Mouse (Mus musculus) lung, embryonic 15.5 days (tissue): ENCODE measurements at regions not wholly inside any gene's neighbourhood (a gene's known extent, or its start where the extent isn't known, plus 50 kb on each side); places are given as distances from the start of the nearest gene placed in this dataset.

Experiments
- ATAC-seq: fragments of 200-750 bp; cut with Nextera tagmentation; 2 replicates; pipeline ENCODE4 v1.8.0; 2017; ENCODE audit warnings: moderate number of reproducible peaks, borderline replicate concordance; ENCODE audit not compliant: low FRiP score, low TSS enrichment; ENCODE audit errors: extremely low read depth
- H3K27ac ChIP-seq: fragments of 300-500 bp; sonication (generic); 2 replicates; pipeline ENCODE4 v1.5.1; 2015; ENCODE audit warnings: moderate library complexity, mild to moderate bottlenecking, inconsistent platforms
- H3K27me3 ChIP-seq: fragments of 300-500 bp; sonication (generic); 2 replicates; pipeline ENCODE4 v1.6.1; 2015; ENCODE audit warnings: inconsistent platforms
- H3K36me3 ChIP-seq: fragments of 300-500 bp; sonication (generic); 2 replicates; pipeline ENCODE4 v1.6.1; 2015; ENCODE audit warnings: inconsistent platforms
- H3K4me1 ChIP-seq: fragments of 300-500 bp; sonication (generic); 2 replicates; pipeline ENCODE4 v1.6.1; 2015; ENCODE audit warnings: inconsistent platforms
- H3K4me2 ChIP-seq: fragments of 300-500 bp; sonication (generic); 2 replicates; pipeline ENCODE4 v1.6.1; 2015; ENCODE audit warnings: inconsistent platforms, mild to moderate bottlenecking, moderate library complexity
- H3K4me3 ChIP-seq: fragments of 300-500 bp; sonication (generic); 2 replicates; pipeline ENCODE4 v1.5.1; 2015; ENCODE audit warnings: mild to moderate bottlenecking, inconsistent platforms
- H3K9ac ChIP-seq: fragments of 300-500 bp; sonication (generic); 2 replicates; pipeline ENCODE4 v1.6.1; 2015; ENCODE audit warnings: inconsistent platforms
- H3K9me3 ChIP-seq: fragments of 300-500 bp; sonication (generic); 2 replicates; pipeline ENCODE4 v1.6.1; 2016; ENCODE audit warnings: inconsistent platforms
- WGBS: fragments of 180-500 bp; shearing (Covaris S2); methylation state at CpG from one replicate; pipeline ENCODE4 v1.1.7; 2015; 5-methylcytosine and 5-hydroxymethylcytosine counted together

DNA sequence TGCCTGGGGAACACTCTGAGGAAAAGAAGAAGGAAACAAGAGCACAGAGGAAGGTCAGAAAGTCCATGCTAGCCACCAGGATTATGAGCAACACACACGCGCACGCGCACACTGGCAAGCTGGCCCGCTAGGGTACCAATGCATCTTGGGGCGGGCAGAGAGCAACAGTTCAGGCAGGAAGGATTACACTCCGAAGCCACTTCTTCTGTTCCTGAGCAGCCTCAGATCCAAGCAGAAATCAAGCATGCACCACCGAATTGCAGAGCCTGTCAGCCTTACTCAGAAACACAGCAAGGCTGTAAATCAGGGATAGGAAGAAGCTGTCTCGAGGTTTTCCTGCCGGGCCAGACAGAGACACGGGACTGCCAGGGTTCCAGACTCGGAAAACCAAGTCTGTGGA lies 615.8 kb upstream of the Adam5 start:
- no peak overlapping the region for H3K9ac ChIP-seq
- no peak for ATAC-seq

DNA sequence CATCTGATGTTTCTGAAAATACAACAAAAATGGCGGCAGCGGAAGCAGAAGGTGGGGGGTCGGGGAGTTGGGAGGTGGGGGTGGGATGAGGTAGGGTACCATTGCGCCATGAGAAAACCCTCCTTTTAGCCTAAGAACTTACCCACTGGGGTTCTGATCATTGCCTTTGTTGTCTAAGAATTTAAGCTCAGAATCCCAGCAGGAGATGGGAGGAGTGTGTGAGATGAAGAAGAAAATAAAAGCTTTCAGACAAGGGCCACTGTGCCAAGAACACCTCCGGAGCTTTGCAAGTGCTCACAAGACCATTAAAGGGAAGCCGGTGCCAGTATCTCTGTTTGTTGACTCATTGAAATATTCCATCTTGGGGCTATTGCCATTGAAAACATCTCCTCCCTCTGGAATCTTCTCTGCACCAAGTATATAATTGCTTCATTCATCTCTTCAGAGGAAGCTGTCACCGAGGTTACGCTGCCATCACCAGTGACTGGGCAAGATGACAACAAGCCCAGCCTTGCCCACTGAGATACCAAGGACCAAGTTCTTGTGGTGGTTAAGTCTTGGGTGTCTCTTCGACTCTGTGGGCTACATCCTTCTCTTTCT lies 614.0 kb upstream of the Adam5 start:
- Histone ChIP-seq H3K9ac (no peak overlapping the region), H3K9me3 (no peaks in the 10 kb centered on the region), H3K4me3 (no peak overlapping the region), H3K36me3 (no peaks in the 10 kb centered on the region), H3K27me3 (no peaks in the 10 kb centered on the region), H3K27ac (no peak overlapping the region), H3K4me1 (peaks cover 18% of the 10 kb centered on the region), H3K4me2 (no peak overlapping the region)
- 86% methylated on average over 9 of the region's 9 CpGs for WGBS
- no peak for ATAC-seq

More for the DNA sequence above, 615.8 kb upstream of the Adam5 start:
- H3K27ac ChIP-seq: peak overlapping the region; percentile 55
- WGBS: 49% methylated on average over 12 of the region's 12 CpGs
- no peaks in the 10 kb centered on the region for H3K36me3 ChIP-seq
- no peaks in the 10 kb centered on the region for H3K27me3 ChIP-seq
- no peak overlapping the region for H3K4me3 ChIP-seq
- H3K4me2 ChIP-seq: peak overlapping the region; percentile 43
- peaks cover 18% of the 10 kb centered on the region for H3K4me1 ChIP-seq
- no peaks in the 10 kb centered on the region for H3K9me3 ChIP-seq

DNA sequence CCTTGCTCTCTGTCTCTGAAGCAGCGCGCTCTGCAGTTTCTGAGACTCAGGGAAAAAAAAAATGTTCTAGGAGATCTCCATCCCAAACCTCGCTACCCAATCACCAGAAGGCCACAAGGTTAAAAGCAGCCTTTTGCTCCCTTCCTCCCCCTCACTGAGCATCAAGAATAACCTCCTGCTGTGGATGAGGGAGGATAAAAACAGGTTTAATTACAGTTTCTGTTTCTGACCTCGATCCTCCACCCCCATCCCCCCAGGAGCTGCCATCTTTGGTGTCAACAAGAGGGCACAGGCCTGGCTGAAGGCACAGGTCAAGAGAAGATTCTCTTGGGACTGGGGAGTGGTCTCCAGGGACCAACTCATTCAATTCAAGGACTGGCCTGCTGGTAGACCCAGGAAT lies 613.0 kb upstream of the Adam5 start:
- Histone ChIP-seq H3K36me3 (no peaks in the 10 kb centered on the region), H3K27ac (no peak overlapping the region), H3K4me2 (no peak overlapping the region), H3K9ac (no peak overlapping the region), H3K4me1 (peaks cover 18% of the 10 kb centered on the region), H3K9me3 (no peaks in the 10 kb centered on the region), H3K4me3 (no peak overlapping the region), H3K27me3 (no peaks in the 10 kb centered on the region)
- no peak for ATAC-seq
- 60% methylated on average over 4 of the region's 4 CpGs for WGBS

DNA sequence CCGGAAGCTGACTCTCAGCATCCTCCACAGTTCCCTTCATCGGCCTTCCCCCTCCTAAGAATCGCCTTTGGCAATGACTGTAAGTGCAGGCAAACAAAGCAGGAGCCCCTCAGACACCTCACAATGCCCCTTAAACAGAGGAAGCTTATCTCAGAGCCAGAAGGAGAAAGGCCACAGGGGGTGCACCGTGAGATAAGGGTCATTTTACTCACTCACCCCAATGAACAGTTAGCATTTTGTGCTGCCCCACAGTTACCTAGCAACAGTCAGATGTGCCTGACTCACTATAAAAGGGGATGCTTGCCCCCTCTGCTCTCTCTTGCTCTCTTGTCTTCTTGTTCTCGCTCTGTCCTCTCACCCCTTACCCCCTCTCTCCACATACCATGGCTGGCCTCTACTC lies 606.4 kb upstream of the Adam5 start:
- Histone ChIP-seq H3K4me3 (no peak overlapping the region), H3K27ac (no peak overlapping the region), H3K36me3 (no peaks in the 10 kb centered on the region), H3K4me1 (no peaks in the 10 kb centered on the region), H3K27me3 (no peaks in the 10 kb centered on the region), H3K9me3 (no peaks in the 10 kb centered on the region), H3K4me2 (no peak overlapping the region), H3K9ac (no peak overlapping the region)
- ATAC-seq: no peak
- WGBS: 24% methylated on average over 5 of the region's 5 CpGs

DNA sequence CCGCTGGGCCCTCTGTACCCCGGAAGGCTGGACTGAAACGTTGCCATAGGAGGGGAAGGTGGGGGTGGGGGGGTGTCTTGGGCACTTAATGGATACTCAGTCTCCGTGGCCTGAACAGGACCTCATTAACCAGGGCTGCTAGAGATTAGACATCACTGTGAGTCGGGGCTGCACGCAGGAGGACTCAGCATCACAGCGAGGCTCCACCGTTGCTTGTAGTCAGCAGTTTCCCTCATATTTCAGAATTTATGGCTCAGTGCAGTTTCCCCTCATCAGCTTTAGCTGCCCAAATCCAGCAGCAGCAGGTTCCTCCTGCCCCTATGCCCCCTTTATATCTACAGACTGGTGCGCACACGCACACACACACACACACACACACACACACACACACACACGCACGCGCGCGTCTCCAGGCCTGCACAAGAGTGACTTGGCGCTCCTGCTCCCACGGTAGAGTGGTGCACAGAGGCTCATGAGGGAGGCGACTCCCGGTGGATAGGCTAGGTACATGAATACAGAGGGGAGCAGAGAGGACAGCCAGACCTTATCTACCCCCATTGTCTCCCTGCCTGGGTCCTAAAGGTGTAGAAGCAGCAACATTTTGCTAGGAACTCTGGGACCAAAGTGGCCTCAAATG lies 605.8 kb upstream of the Adam5 start:
- Histone ChIP-seq H3K27ac (no peak overlapping the region), H3K4me3 (no peak overlapping the region), H3K9me3 (no peaks in the 10 kb centered on the region), H3K36me3 (no peaks in the 10 kb centered on the region), H3K4me2 (no peak overlapping the region), H3K27me3 (no peaks in the 10 kb centered on the region), H3K4me1 (no peaks in the 10 kb centered on the region), H3K9ac (no peak overlapping the region)
- 56% methylated on average over 19 of the region's 19 CpGs for WGBS
- 0 out of 2 replicates have a peak, but pooled peaks have one; percentile 42 for ATAC-seq

DNA sequence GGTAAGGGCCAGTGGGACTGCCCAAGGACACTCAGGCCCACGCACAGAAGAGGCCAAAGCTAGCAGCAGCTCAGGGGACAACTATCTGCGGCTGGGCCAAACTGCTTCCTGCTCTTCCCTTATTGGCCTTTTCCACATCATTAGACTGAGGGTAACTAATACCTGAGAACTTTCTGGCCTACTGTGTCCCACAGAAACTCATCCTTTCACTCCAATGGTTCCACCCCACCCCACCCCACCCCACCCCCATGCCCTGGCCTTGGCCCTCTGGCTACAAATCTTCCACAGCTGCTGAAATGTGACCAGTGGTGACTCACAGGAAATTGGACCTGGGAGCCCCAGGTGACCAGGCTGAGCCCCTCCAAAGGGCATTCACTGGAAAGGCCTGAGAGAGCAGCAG lies 604.6 kb upstream of the Adam5 start:
- no peaks in the 10 kb centered on the region for H3K4me1 ChIP-seq
- H3K27me3 ChIP-seq: no peaks in the 10 kb centered on the region
- H3K36me3 ChIP-seq: no peaks in the 10 kb centered on the region
- H3K27ac ChIP-seq: no peak overlapping the region
- H3K9ac ChIP-seq: no peak overlapping the region
- H3K9me3 ChIP-seq: no peaks in the 10 kb centered on the region
- no peak for ATAC-seq
- no peak overlapping the region for H3K4me2 ChIP-seq
- WGBS: 72% methylated on average over 2 of the region's 2 CpGs
- no peak overlapping the region for H3K4me3 ChIP-seq

DNA sequence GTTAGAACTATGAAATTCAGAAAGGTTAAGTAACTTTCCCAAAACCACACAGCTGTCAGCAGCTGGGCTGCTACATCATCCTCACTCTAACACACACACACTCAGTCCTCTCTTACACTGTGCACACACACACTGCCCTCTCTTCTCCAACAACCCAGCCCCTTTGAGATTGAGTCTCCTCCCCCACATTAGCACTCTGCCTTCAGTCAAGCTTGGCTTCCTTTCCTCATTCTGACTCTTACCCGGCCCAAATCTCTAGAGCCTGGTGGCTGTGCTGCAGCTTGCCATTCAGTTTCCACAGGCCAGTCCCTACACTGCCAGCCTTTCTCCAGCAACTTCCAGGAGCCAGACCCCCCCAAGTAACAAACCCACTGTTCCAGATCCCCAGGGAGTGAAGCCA lies 602.0 kb upstream of the Adam5 start:
- Histone ChIP-seq H3K36me3 (no peaks in the 10 kb centered on the region), H3K27ac (no peak overlapping the region), H3K27me3 (no peaks in the 10 kb centered on the region), H3K4me3 (no peak overlapping the region), H3K4me2 (no peak overlapping the region), H3K9ac (no peak overlapping the region), H3K4me1 (no peaks in the 10 kb centered on the region), H3K9me3 (no peaks in the 10 kb centered on the region)
- 45% methylated on average over 1 of the region's 1 CpGs for WGBS
- no peak for ATAC-seq

DNA sequence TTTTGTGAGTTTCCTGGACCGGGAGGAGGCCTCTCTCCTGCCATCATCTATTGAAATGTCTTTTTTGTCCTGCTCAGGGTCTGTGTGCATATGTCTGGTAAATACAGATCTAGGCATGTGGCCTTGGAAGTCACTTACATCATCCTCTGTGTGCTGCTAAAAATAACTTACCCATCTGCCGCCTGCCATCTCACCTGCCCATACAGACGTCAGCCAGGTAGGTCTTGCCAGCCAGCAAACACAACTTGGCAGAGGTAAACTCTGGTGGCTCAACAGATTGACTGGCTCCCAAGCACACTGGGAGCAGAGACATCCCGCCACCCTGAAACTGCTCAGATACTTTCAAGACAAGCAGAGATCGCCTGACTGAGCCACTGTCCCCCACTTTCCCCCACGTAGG lies 597.3 kb upstream of the Adam5 start:
- Histone ChIP-seq H3K27ac (no peak overlapping the region), H3K4me1 (no peaks in the 10 kb centered on the region)

DNA sequence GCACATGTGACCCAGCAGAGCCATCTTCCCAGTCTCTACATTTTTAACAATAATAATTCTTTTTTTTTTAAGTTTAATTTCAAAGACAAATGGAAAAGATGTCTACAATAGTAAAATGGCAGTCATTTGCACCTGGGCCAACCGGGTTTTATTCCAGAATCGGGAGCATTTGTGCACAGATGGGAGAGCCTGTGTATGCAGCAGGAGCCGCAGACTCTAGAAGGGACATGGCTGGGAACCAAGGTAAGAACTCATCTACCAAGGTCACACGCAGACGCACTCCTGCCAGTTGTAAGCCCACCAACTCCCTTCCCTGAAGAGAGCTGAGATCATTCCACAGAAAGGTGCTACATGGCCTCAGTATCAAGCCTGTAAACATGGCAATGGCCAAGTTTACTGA lies 586.4 kb upstream of the Adam5 start:
- no peak overlapping the region for H3K4me2 ChIP-seq
- no peaks in the 10 kb centered on the region for H3K9me3 ChIP-seq
- no peak overlapping the region for H3K4me3 ChIP-seq
- no peaks in the 10 kb centered on the region for H3K27me3 ChIP-seq
- no peaks in the 10 kb centered on the region for H3K4me1 ChIP-seq
- H3K9ac ChIP-seq: no peak overlapping the region
- H3K36me3 ChIP-seq: no peaks in the 10 kb centered on the region
- H3K27ac ChIP-seq: no peak overlapping the region
- no peak for ATAC-seq
- WGBS: 91% methylated on average over 5 of the region's 5 CpGs

More for the DNA sequence above, 597.3 kb upstream of the Adam5 start:
- no peak overlapping the region for H3K4me2 ChIP-seq
- H3K27me3 ChIP-seq: no peaks in the 10 kb centered on the region
- WGBS: 86% methylated on average over 6 of the region's 6 CpGs
- H3K9me3 ChIP-seq: no peaks in the 10 kb centered on the region
- H3K4me3 ChIP-seq: no peak overlapping the region
- no peaks in the 10 kb centered on the region for H3K36me3 ChIP-seq
- no peak for ATAC-seq
- no peak overlapping the region for H3K9ac ChIP-seq

DNA sequence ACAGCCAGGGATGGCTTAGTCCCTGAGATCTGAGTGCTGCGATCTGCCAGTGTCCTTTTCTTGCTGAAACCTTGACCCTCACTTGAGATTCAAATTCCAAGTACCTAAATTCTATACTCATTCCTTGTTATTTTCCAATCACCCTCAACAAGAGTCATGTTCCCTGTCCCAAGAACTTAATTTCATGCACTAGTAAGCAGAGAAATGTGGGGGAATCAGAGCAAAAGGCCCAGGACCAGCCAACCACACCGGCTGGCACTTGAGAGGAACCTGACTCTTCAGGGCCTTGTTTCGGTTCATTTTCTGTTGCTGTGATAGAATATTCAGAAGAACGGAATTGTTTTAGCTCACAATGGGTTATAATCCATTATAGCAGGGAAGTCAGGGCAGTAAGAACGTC lies 583.7 kb upstream of the Adam5 start:
- no peaks in the 10 kb centered on the region for H3K9me3 ChIP-seq
- 91% methylated on average over 5 of the region's 5 CpGs for WGBS
- no peak overlapping the region for H3K27ac ChIP-seq
- H3K4me1 ChIP-seq: no peaks in the 10 kb centered on the region
- H3K4me3 ChIP-seq: no peak overlapping the region
- no peak for ATAC-seq
- no peaks in the 10 kb centered on the region for H3K27me3 ChIP-seq
- no peak overlapping the region for H3K4me2 ChIP-seq
- H3K9ac ChIP-seq: no peak overlapping the region
- H3K36me3 ChIP-seq: no peaks in the 10 kb centered on the region

DNA sequence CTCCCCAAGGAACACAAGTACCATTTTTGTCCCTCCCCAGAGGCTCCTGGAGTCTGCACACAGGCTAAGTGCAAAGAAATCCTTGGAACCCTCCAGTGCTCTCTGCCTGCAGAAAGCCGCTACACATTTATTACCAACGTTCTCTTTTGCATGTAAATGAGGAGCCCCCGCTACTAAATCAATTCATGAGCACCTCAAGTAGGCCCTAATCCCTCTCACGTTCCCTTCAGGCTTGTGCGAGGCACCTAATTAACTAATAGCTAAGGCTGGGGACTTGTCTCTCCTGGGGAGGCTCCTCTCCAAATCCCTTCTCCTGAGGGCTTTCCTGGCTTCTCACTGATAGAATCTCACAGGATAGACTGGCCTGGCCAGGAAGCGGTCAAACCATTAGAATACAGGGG lies 568.6 kb upstream of the Adam5 start:
- no peak overlapping the region for H3K4me2 ChIP-seq
- no peak overlapping the region for H3K9ac ChIP-seq
- no peak overlapping the region for H3K27ac ChIP-seq
- H3K4me1 ChIP-seq: peaks cover 22% of the 10 kb centered on the region; the same call in 1 of the 2 replicates
- H3K9me3 ChIP-seq: no peaks in the 10 kb centered on the region
- H3K4me3 ChIP-seq: no peak overlapping the region
- no peak for ATAC-seq
- H3K36me3 ChIP-seq: no peaks in the 10 kb centered on the region
- 34% methylated on average over 6 of the region's 6 CpGs for WGBS
- no peaks in the 10 kb centered on the region for H3K27me3 ChIP-seq

DNA sequence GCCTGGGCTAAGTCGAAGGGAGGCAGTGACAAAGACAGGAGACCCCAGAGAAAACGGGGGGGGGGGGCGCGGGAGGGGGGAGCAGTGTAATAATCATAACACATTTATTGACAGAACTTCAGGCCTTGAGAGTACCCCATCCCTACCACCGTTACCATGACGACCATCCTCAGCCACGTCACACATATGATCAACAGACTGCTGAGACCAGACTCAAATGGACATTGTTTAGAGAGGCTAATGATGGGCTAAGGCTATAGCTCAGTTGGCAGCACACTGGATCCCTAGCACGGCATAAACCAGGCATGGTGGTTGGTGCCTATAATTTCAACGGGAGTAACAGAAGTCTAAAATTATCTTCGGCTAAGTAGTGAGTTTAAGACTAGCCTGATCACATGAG lies 565.8 kb upstream of the Adam5 start:
- WGBS: 54% methylated on average over 9 of the region's 10 CpGs
- Histone ChIP-seq H3K36me3 (no peaks in the 10 kb centered on the region), H3K27ac (peak overlapping the region; percentile 20; the same call in 1 of the 2 replicates), H3K9ac (no peak overlapping the region), H3K27me3 (no peaks in the 10 kb centered on the region), H3K4me1 (peaks cover 22% of the 10 kb centered on the region; the same call in 1 of the 2 replicates), H3K9me3 (no peaks in the 10 kb centered on the region), H3K4me2 (no peak overlapping the region), H3K4me3 (no peak overlapping the region)
- no peak for ATAC-seq
